Mouse (Mus musculus): ENCODE results near the gene Rrp1b. TPM values are rescaled to one million over a fixed set of nuclear protein-coding genes. Genes with fewer than 3 reads are reported as not detected.

The Rrp1b gene
- polyA plus RNA-seq, 1 experiment from 2014 or later: 36.2 TPM

GRCm38 (mm10) chr17:32013659-32014058 is 22.2 kb upstream of the Rrp1b start:
- ATAC-seq (ENCODE audit: low FRiP score): no peak
- Histone ChIP-seq H3K27me3 (no peaks in the 10 kb centered on the region), H3K36me3 (no peaks in the 10 kb centered on the region), H3K9ac (no peak overlapping the region), H3K4me3 (no peak overlapping the region), H3K4me1 (replicated peaks) (no peaks in the 10 kb centered on the region), H3K4me2 (no peak overlapping the region), H3K9me3 (no peaks in the 10 kb centered on the region), H3K27ac (no peak overlapping the region)

- ATAC-seq (ENCODE audit: low FRiP score): no peak
- no peaks in the 10 kb centered on the region for H3K36me3 ChIP-seq
- H3K27me3 ChIP-seq: no peaks in the 10 kb centered on the region
- no peak overlapping the region for H3K4me3 ChIP-seq
- H3K9me3 ChIP-seq: no peaks in the 10 kb centered on the region
- 90% methylated on average over 8 of the region's 8 CpGs for WGBS
- H3K27ac ChIP-seq: no peak overlapping the region
- H3K4me1 ChIP-seq (replicated peaks): no peaks in the 10 kb centered on the region
- H3K4me2 ChIP-seq: no peak overlapping the region
- H3K9ac ChIP-seq: no peak overlapping the region
Measured at GRCm38 (mm10) chr17:32016481-32016880, 19.4 kb upstream of the Rrp1b start.

- Histone ChIP-seq H3K27me3 (no peaks in the 10 kb centered on the region), H3K36me3 (no peaks in the 10 kb centered on the region), H3K4me1 (replicated peaks) (no peaks in the 10 kb centered on the region), H3K4me3 (no peak overlapping the region), H3K4me2 (no peak overlapping the region), H3K27ac (no peak overlapping the region), H3K9me3 (no peaks in the 10 kb centered on the region), H3K9ac (no peak overlapping the region)
- 83% methylated on average over 5 of the region's 5 CpGs for WGBS
- ATAC-seq (ENCODE audit: low FRiP score): no peak
Measured at GRCm38 (mm10) chr17:32018127-32018894, 17.6 kb upstream of the Rrp1b start.

GRCm38 (mm10) chr17:32021981-32022380 is 13.9 kb upstream of the Rrp1b start:
- Histone ChIP-seq H3K4me3 (no peak overlapping the region), H3K27ac (no peak overlapping the region), H3K36me3 (no peaks in the 10 kb centered on the region), H3K9ac (no peak overlapping the region), H3K27me3 (no peaks in the 10 kb centered on the region), H3K4me1 (replicated peaks) (no peaks in the 10 kb centered on the region), H3K9me3 (no peaks in the 10 kb centered on the region), H3K4me2 (no peak overlapping the region)
- 97% methylated on average over 3 of the region's 3 CpGs for WGBS
- no peak for ATAC-seq (ENCODE audit: low FRiP score)

GRCm38 (mm10) chr17:32022551-32022950 is 13.3 kb upstream of the Rrp1b start:
- 86% methylated on average over 6 of the region's 6 CpGs for WGBS
- no peak overlapping the region for H3K4me3 ChIP-seq
- no peak overlapping the region for H3K27ac ChIP-seq

GRCm38 (mm10) chr17:32023088-32023487 is 12.8 kb upstream of the Rrp1b start:
- H3K27me3 ChIP-seq: no peaks in the 10 kb centered on the region
- H3K9me3 ChIP-seq: no peaks in the 10 kb centered on the region
- H3K36me3 ChIP-seq: no peaks in the 10 kb centered on the region
- H3K4me2 ChIP-seq: no peak overlapping the region
- no peak overlapping the region for H3K9ac ChIP-seq
- no peak overlapping the region for H3K27ac ChIP-seq
- no peak for ATAC-seq (ENCODE audit: low FRiP score)
- 87% methylated on average over 8 of the region's 8 CpGs for WGBS
- H3K4me1 ChIP-seq (replicated peaks): no peaks in the 10 kb centered on the region
- no peak overlapping the region for H3K4me3 ChIP-seq

More at GRCm38 (mm10) chr17:32022551-32022950, 13.3 kb upstream of the Rrp1b start:
- Histone ChIP-seq H3K27me3 (no peaks in the 10 kb centered on the region), H3K4me1 (replicated peaks) (no peaks in the 10 kb centered on the region), H3K4me2 (no peak overlapping the region), H3K9ac (no peak overlapping the region), H3K36me3 (no peaks in the 10 kb centered on the region), H3K9me3 (no peaks in the 10 kb centered on the region)
- ATAC-seq (ENCODE audit: low FRiP score): no peak

GRCm38 (mm10) chr17:32024671-32025073 is 11.2 kb upstream of the Rrp1b start:
- ATAC-seq (ENCODE audit: low FRiP score): no peak
- H3K4me1 ChIP-seq (replicated peaks): no peaks in the 10 kb centered on the region
- no peaks in the 10 kb centered on the region for H3K9me3 ChIP-seq
- H3K9ac ChIP-seq: no peak overlapping the region
- H3K27ac ChIP-seq: no peak overlapping the region
- WGBS: 50% methylated on average over 5 of the region's 5 CpGs
- H3K27me3 ChIP-seq: no peaks in the 10 kb centered on the region
- no peak overlapping the region for H3K4me2 ChIP-seq
- no peak overlapping the region for H3K4me3 ChIP-seq
- no peaks in the 10 kb centered on the region for H3K36me3 ChIP-seq

GRCm38 (mm10) chr17:32025386-32025785 is 10.5 kb upstream of the Rrp1b start:
- WGBS: 9% methylated on average over 2 of the region's 2 CpGs
- Histone ChIP-seq H3K27me3 (no peaks in the 10 kb centered on the region), H3K4me2 (no peak overlapping the region), H3K9ac (no peak overlapping the region), H3K9me3 (no peaks in the 10 kb centered on the region), H3K4me1 (replicated peaks) (no peaks in the 10 kb centered on the region), H3K36me3 (no peaks in the 10 kb centered on the region), H3K4me3 (no peak overlapping the region), H3K27ac (no peak overlapping the region)
- no peak for ATAC-seq (ENCODE audit: low FRiP score)

- no peak overlapping the region for H3K27ac ChIP-seq
- no peak overlapping the region for H3K4me2 ChIP-seq
- H3K9ac ChIP-seq: no peak overlapping the region
- no peaks in the 10 kb centered on the region for H3K9me3 ChIP-seq
- no peaks in the 10 kb centered on the region for H3K36me3 ChIP-seq
- no peak overlapping the region for H3K4me3 ChIP-seq
- 35% methylated on average over 3 of the region's 3 CpGs for WGBS
- no peaks in the 10 kb centered on the region for H3K4me1 ChIP-seq (replicated peaks)
- H3K27me3 ChIP-seq: 0 out of 2 replicates have a peak, but pooled peaks cover 4% of the 10 kb centered on the region
- 0 out of 2 replicates have a peak, but pooled peaks have one; percentile 21 for ATAC-seq (ENCODE audit: low FRiP score)
Measured at GRCm38 (mm10) chr17:32027666-32028065, 8.2 kb upstream of the Rrp1b start.

GRCm38 (mm10) chr17:32028301-32028700 is 7.6 kb upstream of the Rrp1b start:
- H3K4me1 ChIP-seq (replicated peaks): no peaks in the 10 kb centered on the region
- H3K9me3 ChIP-seq: no peaks in the 10 kb centered on the region
- no peaks in the 10 kb centered on the region for H3K36me3 ChIP-seq
- 0 out of 2 replicates have a peak, but pooled peaks cover 4% of the 10 kb centered on the region for H3K27me3 ChIP-seq
- no peak overlapping the region for H3K4me3 ChIP-seq
- H3K27ac ChIP-seq: no peak overlapping the region
- ATAC-seq (ENCODE audit: low FRiP score): no peak
- no peak overlapping the region for H3K4me2 ChIP-seq
- WGBS: 91% methylated on average over 3 of the region's 3 CpGs
- no peak overlapping the region for H3K9ac ChIP-seq

- WGBS: 46% methylated on average over 7 of the region's 7 CpGs
- no peak overlapping the region for H3K9ac ChIP-seq
Measured at GRCm38 (mm10) chr17:32031684-32032083, 4.2 kb upstream of the Rrp1b start.

GRCm38 (mm10) chr17:32034322-32034721 is 1.6 kb upstream of the Rrp1b start:
- Histone ChIP-seq H3K9ac (no peak overlapping the region), H3K27me3 (0 out of 2 replicates have a peak, but pooled peaks cover 4% of the 10 kb centered on the region), H3K4me1 (replicated peaks) (peaks cover 26% of the 10 kb centered on the region), H3K4me3 (no peak overlapping the region), H3K4me2 (no peak overlapping the region), H3K9me3 (no peaks in the 10 kb centered on the region), H3K27ac (no peak overlapping the region), H3K36me3 (no peaks in the 10 kb centered on the region)
- no peak for ATAC-seq (ENCODE audit: low FRiP score)
- 88% methylated on average over 23 of the region's 23 CpGs for WGBS

More at GRCm38 (mm10) chr17:32031684-32032083, 4.2 kb upstream of the Rrp1b start:
- Histone ChIP-seq H3K4me2 (no peak overlapping the region), H3K27ac (no peak overlapping the region), H3K27me3 (0 out of 2 replicates have a peak, but pooled peaks cover 4% of the 10 kb centered on the region), H3K4me1 (replicated peaks) (peaks cover 8% of the 10 kb centered on the region), H3K36me3 (no peaks in the 10 kb centered on the region), H3K9me3 (no peaks in the 10 kb centered on the region), H3K4me3 (no peak overlapping the region)
- ATAC-seq (ENCODE audit: low FRiP score): no peak
